Mouse (Mus musculus): ENCODE data around the gene Abca2. TPM values are rescaled to one million over a fixed set of nuclear protein-coding genes. Genes with fewer than 3 reads are reported as not detected.

Gene Abca2
- polyA plus RNA-seq, 1 experiment from 2014 or later: 17.3 TPM

GRCm38 (mm10) chr2:25421896-25422295, 6.6 kb upstream of the Abca2 start:
- Histone ChIP-seq H3K9me3 (replicated peaks; ENCODE audit: control insufficient read depth, low read length, poor library complexity, severe bottlenecking) (no peaks in the 10 kb centered on the region), H3K36me3 (ENCODE audit: control insufficient read depth, insufficient read depth, low read length) (no peaks in the 10 kb centered on the region), H3K4me1 (ENCODE audit: control insufficient read depth, insufficient read depth, low read length) (no peaks in the 10 kb centered on the region), H3K27me3 (ENCODE audit: control insufficient read depth, insufficient read depth, low read depth, low read length) (peaks cover 5% of the 10 kb centered on the region; the same call in 1 of the 2 replicates), H3K4me3 (ENCODE audit: low read depth, low read length) (no peak overlapping the region), H3K27ac (ENCODE audit: low read length) (no peak overlapping the region), H3K9ac (ENCODE audit: low read depth, low read length) (peak overlapping the region; percentile 38; the same call in 1 of the 2 replicates), H3K4me2 (ENCODE audit: low read length) (no peak overlapping the region)
- WGBS: 22% methylated on average over 3 of the region's 3 CpGs
- no peak for ATAC-seq

DNA sequence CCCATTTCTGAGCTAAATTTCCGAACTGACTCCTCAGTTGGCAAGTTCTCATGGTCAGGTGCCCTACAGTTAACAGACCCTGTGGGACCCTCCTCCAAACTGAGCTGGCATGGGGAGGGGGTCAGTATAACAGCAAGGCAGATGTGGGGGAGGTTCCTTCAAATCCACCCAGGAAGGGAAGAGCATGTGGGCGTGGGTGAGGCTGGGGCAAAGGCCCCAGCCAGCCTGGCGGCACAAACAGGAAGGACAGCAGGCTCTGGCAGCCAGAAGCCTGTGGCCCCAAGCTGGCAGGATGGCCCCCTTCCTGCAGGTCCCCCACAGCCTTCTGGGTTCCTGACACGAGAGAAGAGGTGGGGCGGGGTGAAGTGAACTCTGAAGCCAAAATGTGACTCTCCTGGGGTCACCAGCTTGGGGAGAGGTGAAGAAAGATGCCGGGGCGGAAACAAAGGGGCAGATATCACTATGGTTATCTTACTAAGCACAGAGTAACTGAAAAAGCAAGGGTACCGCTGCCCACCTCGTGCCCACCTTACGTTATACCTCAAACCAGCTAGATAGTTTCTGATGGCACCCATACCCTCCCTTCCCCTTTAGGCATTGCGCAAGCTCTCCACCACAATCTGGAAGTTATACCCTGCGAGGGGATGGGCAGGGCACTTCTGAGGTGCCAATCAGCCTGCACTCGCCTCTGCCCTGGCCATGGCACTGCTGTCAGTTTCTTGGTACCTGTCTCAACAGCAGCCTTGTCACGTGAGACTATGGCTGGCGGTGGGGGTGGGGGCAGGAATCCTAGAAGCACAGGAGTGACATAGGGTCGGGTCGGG, 5.7 kb upstream of the Abca2 start, which contains the start of gene Fut7:
Gene Fut7 (plus strand): TSS at position 681 of the 824 bp plus-strand sequence.
- H3K9me3 ChIP-seq (replicated peaks; ENCODE audit: control insufficient read depth, low read length, poor library complexity, severe bottlenecking): no peaks in the 10 kb centered on the region
- H3K4me1 ChIP-seq (ENCODE audit: control insufficient read depth, insufficient read depth, low read length): no peaks in the 10 kb centered on the region
- no peak within 1 kb of the TSS for H3K9ac ChIP-seq (ENCODE audit: low read depth, low read length)
- no peak within 1 kb of the TSS for H3K4me2 ChIP-seq (ENCODE audit: low read length)
- WGBS: 67% methylated on average over 17 of the region's 17 CpGs
- H3K36me3 ChIP-seq (ENCODE audit: control insufficient read depth, insufficient read depth, low read length): no peaks in the 10 kb centered on the region
- H3K27me3 ChIP-seq (ENCODE audit: control insufficient read depth, insufficient read depth, low read depth, low read length): peaks cover 5% of the 10 kb centered on the region; the same call in 1 of the 2 replicates
- H3K27ac ChIP-seq (ENCODE audit: low read length): no peak within 1 kb of the TSS
- ATAC-seq: no peak
- no peak within 1 kb of the TSS for H3K4me3 ChIP-seq (ENCODE audit: low read depth, low read length)

DNA sequence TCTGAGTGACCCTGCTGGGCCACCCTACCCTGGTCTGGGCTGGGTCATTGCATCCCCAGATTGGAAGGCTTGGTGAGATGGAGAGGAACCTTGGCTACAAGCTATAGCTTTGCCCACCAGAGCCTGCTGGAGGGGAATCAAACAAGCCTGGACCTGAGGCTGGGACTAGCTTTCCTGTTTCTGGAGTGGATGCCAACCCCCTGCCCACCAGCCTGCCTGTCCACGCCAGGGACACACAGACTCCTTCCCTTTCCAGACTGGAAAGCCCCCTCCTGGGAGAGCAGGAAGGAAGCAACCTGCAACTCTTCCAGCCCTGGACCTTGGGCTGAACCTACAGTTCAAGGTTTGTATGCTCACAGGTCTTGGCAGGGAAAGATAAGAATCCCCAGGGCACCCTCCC, 4.9 kb upstream of the Abca2 start:
- 67% methylated on average over 1 of the region's 1 CpGs for WGBS
- no peak overlapping the region for H3K27ac ChIP-seq (ENCODE audit: low read length)
- no peaks in the 10 kb centered on the region for H3K36me3 ChIP-seq (ENCODE audit: control insufficient read depth, insufficient read depth, low read length)
- no peaks in the 10 kb centered on the region for H3K4me1 ChIP-seq (ENCODE audit: control insufficient read depth, insufficient read depth, low read length)
- H3K4me3 ChIP-seq (ENCODE audit: low read depth, low read length): no peak overlapping the region
- H3K9ac ChIP-seq (ENCODE audit: low read depth, low read length): no peak overlapping the region
- no peaks in the 10 kb centered on the region for H3K9me3 ChIP-seq (replicated peaks; ENCODE audit: control insufficient read depth, low read length, poor library complexity, severe bottlenecking)
- H3K27me3 ChIP-seq (ENCODE audit: control insufficient read depth, insufficient read depth, low read depth, low read length): peaks cover 5% of the 10 kb centered on the region; the same call in 1 of the 2 replicates
- no peak for ATAC-seq
- no peak overlapping the region for H3K4me2 ChIP-seq (ENCODE audit: low read length)

- peaks cover 12% of the 10 kb centered on the region for H3K4me1 ChIP-seq (ENCODE audit: control insufficient read depth, insufficient read depth, low read length)
- no peak overlapping the region for H3K9ac ChIP-seq (ENCODE audit: low read depth, low read length)
- 52% methylated on average over 27 of the region's 27 CpGs for WGBS
- no peak overlapping the region for H3K4me2 ChIP-seq (ENCODE audit: low read length)
- no peak overlapping the region for H3K27ac ChIP-seq (ENCODE audit: low read length)
- peaks cover 5% of the 10 kb centered on the region; the same call in 1 of the 2 replicates for H3K27me3 ChIP-seq (ENCODE audit: control insufficient read depth, insufficient read depth, low read depth, low read length)
- no peak overlapping the region for H3K4me3 ChIP-seq (ENCODE audit: low read depth, low read length)
- no peaks in the 10 kb centered on the region for H3K36me3 ChIP-seq (ENCODE audit: control insufficient read depth, insufficient read depth, low read length)
- H3K9me3 ChIP-seq (replicated peaks; ENCODE audit: control insufficient read depth, low read length, poor library complexity, severe bottlenecking): no peaks in the 10 kb centered on the region
- ATAC-seq: no peak
Measured at GRCm38 (mm10) chr2:25425481-25425880, 3.0 kb upstream of the Abca2 start.

DNA sequence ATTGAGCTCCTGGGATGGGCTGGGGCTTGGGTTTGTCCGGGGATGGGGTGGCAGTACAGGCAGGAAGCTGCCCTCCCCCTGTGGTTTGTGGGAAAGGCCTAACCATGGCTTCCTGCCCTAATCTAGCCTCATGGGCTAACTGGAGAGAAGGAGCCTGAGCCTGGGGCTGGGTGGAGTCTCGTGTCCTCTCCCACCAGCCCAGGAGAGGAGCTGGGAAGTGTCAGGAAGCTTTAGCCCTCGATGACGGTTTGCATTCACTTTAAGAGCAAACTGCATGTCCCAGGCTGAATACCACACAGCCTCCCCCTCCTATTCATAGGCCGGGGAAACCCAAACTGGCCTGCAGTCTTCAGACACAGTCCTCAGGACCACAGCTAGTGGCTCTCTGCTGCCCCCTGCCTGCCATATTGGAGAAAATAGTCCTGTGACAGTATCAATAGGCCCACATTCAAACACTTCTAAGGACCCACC, 1.7 kb upstream of the Abca2 start:
- H3K9ac ChIP-seq (ENCODE audit: low read depth, low read length): no peak overlapping the region
- peaks cover 22% of the 10 kb centered on the region for H3K4me1 ChIP-seq (ENCODE audit: control insufficient read depth, insufficient read depth, low read length)
- H3K4me3 ChIP-seq (ENCODE audit: low read depth, low read length): no peak overlapping the region
- WGBS: 29% methylated on average over 5 of the region's 5 CpGs
- peaks cover 5% of the 10 kb centered on the region; the same call in 1 of the 2 replicates for H3K27me3 ChIP-seq (ENCODE audit: control insufficient read depth, insufficient read depth, low read depth, low read length)
- ATAC-seq: no peak
- no peak overlapping the region for H3K27ac ChIP-seq (ENCODE audit: low read length)
- H3K36me3 ChIP-seq (ENCODE audit: control insufficient read depth, insufficient read depth, low read length): no peaks in the 10 kb centered on the region
- H3K4me2 ChIP-seq (ENCODE audit: low read length): no peak overlapping the region
- no peaks in the 10 kb centered on the region for H3K9me3 ChIP-seq (replicated peaks; ENCODE audit: control insufficient read depth, low read length, poor library complexity, severe bottlenecking)

GRCm38 (mm10) chr2:25427256-25427655, 1.2 kb upstream of the Abca2 start:
- Histone ChIP-seq H3K4me3 (ENCODE audit: low read depth, low read length) (no peak overlapping the region), H3K4me2 (ENCODE audit: low read length) (no peak overlapping the region), H3K9me3 (replicated peaks; ENCODE audit: control insufficient read depth, low read length, poor library complexity, severe bottlenecking) (no peaks in the 10 kb centered on the region), H3K36me3 (ENCODE audit: control insufficient read depth, insufficient read depth, low read length) (no peaks in the 10 kb centered on the region), H3K9ac (ENCODE audit: low read depth, low read length) (no peak overlapping the region), H3K27me3 (ENCODE audit: control insufficient read depth, insufficient read depth, low read depth, low read length) (peaks cover 5% of the 10 kb centered on the region; the same call in 1 of the 2 replicates), H3K27ac (ENCODE audit: low read length) (no peak overlapping the region), H3K4me1 (ENCODE audit: control insufficient read depth, insufficient read depth, low read length) (peaks cover 22% of the 10 kb centered on the region)
- WGBS: 91% methylated on average over 5 of the region's 5 CpGs
- ATAC-seq: no peak

DNA sequence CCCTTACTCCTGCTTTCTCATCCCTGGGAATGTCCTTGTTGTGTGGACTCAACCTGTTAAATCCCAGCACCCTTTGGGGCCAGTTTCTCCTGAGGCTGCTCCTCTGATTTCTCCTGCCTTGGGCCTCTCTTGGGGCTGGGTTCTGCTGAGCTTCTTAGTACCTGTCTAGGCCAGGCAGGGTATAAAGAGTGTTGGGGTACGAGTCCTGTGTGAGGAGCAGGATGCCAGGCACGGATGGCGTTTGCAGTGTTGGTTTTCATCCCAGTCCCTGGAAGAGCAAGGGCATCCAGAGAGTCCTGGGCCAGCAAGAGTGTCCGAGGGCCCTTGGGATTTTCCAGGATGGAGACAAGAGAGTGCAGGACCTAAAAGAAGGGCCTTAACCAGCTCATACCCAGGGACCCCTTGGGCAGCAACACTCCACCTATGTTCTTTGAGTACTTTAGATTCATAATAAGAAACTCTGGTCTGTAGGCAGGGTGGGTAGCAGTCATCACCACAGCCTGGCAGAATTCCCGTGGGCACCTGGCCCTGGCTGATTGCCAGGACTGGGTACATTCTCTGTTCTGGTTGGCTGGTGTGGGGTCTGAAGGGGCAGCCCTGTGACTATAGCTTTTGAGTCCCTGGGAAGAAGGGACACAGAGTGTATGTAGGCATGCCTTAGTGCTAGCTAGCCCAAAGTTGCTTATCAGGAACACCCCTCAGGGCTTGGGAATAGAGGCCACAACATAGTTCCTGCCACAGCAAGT, 1.1 kb downstream of the Abca2 start:
- ATAC-seq: no peak
- peak overlapping the region; percentile 67 for H3K4me3 ChIP-seq (ENCODE audit: low read depth, low read length)
- peak overlapping the region; percentile 84; the same call in 1 of the 2 replicates for H3K27ac ChIP-seq (ENCODE audit: low read length)

GRCm38 (mm10) chr2:25430395-25431233, 2.1 kb downstream of the Abca2 start:
- Histone ChIP-seq H3K27me3 (ENCODE audit: control insufficient read depth, insufficient read depth, low read depth, low read length) (peaks cover 4% of the 10 kb centered on the region; the same call in 1 of the 2 replicates), H3K9ac (ENCODE audit: low read depth, low read length) (peak overlapping the region; percentile 43), H3K4me3 (ENCODE audit: low read depth, low read length) (peak overlapping the region; percentile 6; the same call in 1 of the 2 replicates), H3K4me2 (ENCODE audit: low read length) (peak overlapping the region; percentile 76), H3K36me3 (ENCODE audit: control insufficient read depth, insufficient read depth, low read length) (peaks cover 18% of the 10 kb centered on the region; the same call in 1 of the 2 replicates), H3K9me3 (replicated peaks; ENCODE audit: control insufficient read depth, low read length, poor library complexity, severe bottlenecking) (no peaks in the 10 kb centered on the region), H3K4me1 (ENCODE audit: control insufficient read depth, insufficient read depth, low read length) (peaks cover 22% of the 10 kb centered on the region), H3K27ac (ENCODE audit: low read length) (no peak overlapping the region)
- peak; percentile 5; the same call in 1 of the 2 replicates for ATAC-seq
- WGBS: 55% methylated on average over 17 of the region's 17 CpGs

More for the DNA sequence above, 1.1 kb downstream of the Abca2 start:
- H3K36me3 ChIP-seq (ENCODE audit: control insufficient read depth, insufficient read depth, low read length): peaks cover 9% of the 10 kb centered on the region; the same call in 1 of the 2 replicates
- peaks cover 22% of the 10 kb centered on the region for H3K4me1 ChIP-seq (ENCODE audit: control insufficient read depth, insufficient read depth, low read length)
- no peaks in the 10 kb centered on the region for H3K9me3 ChIP-seq (replicated peaks; ENCODE audit: control insufficient read depth, low read length, poor library complexity, severe bottlenecking)
- peaks cover 5% of the 10 kb centered on the region; the same call in 1 of the 2 replicates for H3K27me3 ChIP-seq (ENCODE audit: control insufficient read depth, insufficient read depth, low read depth, low read length)
- peak overlapping the region; percentile 76 for H3K4me2 ChIP-seq (ENCODE audit: low read length)
- H3K9ac ChIP-seq (ENCODE audit: low read depth, low read length): peak overlapping the region; percentile 94
- WGBS: 66% methylated on average over 5 of the region's 5 CpGs

All from midbrain, embryonic 16.5 days (tissue).